Mouse (Mus musculus): ENCODE measurements around the gene Phactr2.

Gene Phactr2

GRCm38 (mm10) chr10:13388116-13388922, 85.9 kb downstream of the Phactr2 start:
- peak; percentile 23 to 42 for DNase-seq

GRCm38 (mm10) chr10:13384866-13385265, 89.3 kb downstream of the Phactr2 start:
- DNase-seq, result no peak

GRCm38 (mm10) chr10:13377895-13378294, 96.3 kb downstream of the Phactr2 start:
- no peak for DNase-seq

- DNase-seq, result peak in 1 of 2 experiments; percentile 7
Measured at GRCm38 (mm10) chr10:13376428-13377260, 97.6 kb downstream of the Phactr2 start.

- DNase-seq, result peak; percentile 54 to 61
Measured at GRCm38 (mm10) chr10:13375820-13376219, 98.4 kb downstream of the Phactr2 start.

GRCm38 (mm10) chr10:13369581-13370375, 104.4 kb downstream of the Phactr2 start:
- no peak for DNase-seq

- no peak for DNase-seq
Measured at GRCm38 (mm10) chr10:13364286-13364580, 110.0 kb downstream of the Phactr2 start.

GRCm38 (mm10) chr10:13363499-13364285, 110.5 kb downstream of the Phactr2 start:
- no peak for DNase-seq

GRCm38 (mm10) chr10:13360913-13361312, 113.3 kb downstream of the Phactr2 start:
- no peak for DNase-seq

- no peak for DNase-seq
Measured at GRCm38 (mm10) chr10:13359846-13360245, 114.4 kb downstream of the Phactr2 start.

- no peak for DNase-seq
Measured at GRCm38 (mm10) chr10:13358679-13359078, 115.5 kb downstream of the Phactr2 start.

- DNase-seq, result peak in 1 of 2 experiments; percentile 16
Measured at GRCm38 (mm10) chr10:13346609-13347290, 127.5 kb downstream of the Phactr2 start.

GRCm38 (mm10) chr10:13340583-13340982, 133.6 kb downstream of the Phactr2 start:
- DNase-seq, result no peak

- DNase-seq, result no peak
Measured at GRCm38 (mm10) chr10:13336964-13337363, 137.2 kb downstream of the Phactr2 start.

GRCm38 (mm10) chr10:13335814-13336213, 138.4 kb downstream of the Phactr2 start:
- no peak for DNase-seq

GRCm38 (mm10) chr10:13335347-13335746, 138.9 kb downstream of the Phactr2 start:
- DNase-seq, result no peak

- DNase-seq, result no peak
Measured at GRCm38 (mm10) chr10:13333781-13334180, 140.4 kb downstream of the Phactr2 start.

GRCm38 (mm10) chr10:13332985-13333384, 141.2 kb downstream of the Phactr2 start:
- no peak for DNase-seq

GRCm38 (mm10) chr10:13331405-13332032, 142.7 kb downstream of the Phactr2 start:
- no peak for DNase-seq

- no peak for DNase-seq
Measured at GRCm38 (mm10) chr10:13328602-13329001, 145.6 kb downstream of the Phactr2 start.

All from kidney, postnatal 25 days (tissue).